Mouse (Mus musculus) limb, embryonic 12.5 days (tissue): ENCODE results near the gene 4933411K16Rik. TPM values are rescaled to one million over a fixed set of nuclear protein-coding genes. Genes with fewer than 3 reads are reported as not detected.

Experiments used
- polyA plus RNA-seq: library from polyadenylated mRNA; unstranded; fragments of >200 nt; fragmentation: Nextera tagmentation; extraction: Ambion mirVana; gene quantifications from 2 replicates; pipeline ENCODE4 v1.2.1, GENCODE M21; 2016

Gene 4933411K16Rik
- polyA plus RNA-seq, 1 experiment from 2014 or later = not detected

Other genes starting within 250 kb of the 4933411K16Rik start
- 5.8 and 6.2 TPM in 2 replicates for gene Frat1, start 222.3 kb upstream of the 4933411K16Rik start, polyA plus RNA-seq
- gene Frat2, start 204.1 kb upstream of the 4933411K16Rik start, polyA plus RNA-seq = 5.0 and 5.6 TPM in 2 replicates
- 22.8 and 23.2 TPM in 2 replicates for gene Rrp12, start 156.1 kb upstream of the 4933411K16Rik start, polyA plus RNA-seq
- gene Pgam1, start 140.3 kb upstream of the 4933411K16Rik start, polyA plus RNA-seq = 636 and 656 TPM in 2 replicates
- gene Exosc1, start 118.8 kb upstream of the 4933411K16Rik start, polyA plus RNA-seq = 78.5 and 81.9 TPM in 2 replicates
- 87.6 and 93.2 TPM in 2 replicates for gene Zdhhc16, start 118.8 kb upstream of the 4933411K16Rik start, polyA plus RNA-seq
- 41.3 and 42.5 TPM in 2 replicates for gene Mms19, start 71.1 kb upstream of the 4933411K16Rik start, polyA plus RNA-seq
- gene Ubtd1, start 70.5 kb upstream of the 4933411K16Rik start, polyA plus RNA-seq = 19.1 and 19.3 TPM in 2 replicates
- gene Ankrd2, start 16.2 kb upstream of the 4933411K16Rik start, polyA plus RNA-seq = 0.25 TPM in 1 of 2 replicates, not detected in the other
- gene Hoga1, start 6.6 kb upstream of the 4933411K16Rik start, polyA plus RNA-seq = 1.5 and 1.9 TPM in 2 replicates
- 37.7 and 39.1 TPM in 2 replicates for gene Morn4, start 34.1 kb downstream of the 4933411K16Rik start, polyA plus RNA-seq
- 36.5 and 39.4 TPM in 2 replicates for gene Pi4k2a, start 38.2 kb downstream of the 4933411K16Rik start, polyA plus RNA-seq
- 22.6 and 26.3 TPM in 2 replicates for gene Avpi1, start 76.8 kb downstream of the 4933411K16Rik start, polyA plus RNA-seq
- gene Marveld1, start 95.2 kb downstream of the 4933411K16Rik start, polyA plus RNA-seq = 9.7 and 17.2 TPM in 2 replicates
- 28.2 and 33.7 TPM in 2 replicates for gene Zfyve27, start 111.7 kb downstream of the 4933411K16Rik start, polyA plus RNA-seq
- 0.53 and 0.54 TPM in 2 replicates for gene Sfrp5, start 150.0 kb downstream of the 4933411K16Rik start, polyA plus RNA-seq
- gene Golga7b, start 195.3 kb downstream of the 4933411K16Rik start, polyA plus RNA-seq = 0.08 TPM in 1 of 2 replicates, not detected in the other